Mouse (Mus musculus) kidney, adult 2 months (tissue): ENCODE results near the gene Gm14226.

ENCODE experiments used
- CTCF ChIP-seq: fragments of 200-500 bp; conservative IDR thresholded peaks from 2 replicates; pipeline ENCODE4 v1.5.1; 2011; ENCODE audit warnings: low read depth, mild to moderate bottlenecking, control low read depth, low read length, moderate library complexity, mixed read lengths; ENCODE audit not compliant: insufficient read depth, insufficient read length
- POLR2A ChIP-seq: fragments of 200-500 bp; IDR thresholded peaks from one replicate; pipeline ENCODE4 v1.6.1; 2011; ENCODE audit warnings: low read depth, low read length, control low read depth

DNA sequence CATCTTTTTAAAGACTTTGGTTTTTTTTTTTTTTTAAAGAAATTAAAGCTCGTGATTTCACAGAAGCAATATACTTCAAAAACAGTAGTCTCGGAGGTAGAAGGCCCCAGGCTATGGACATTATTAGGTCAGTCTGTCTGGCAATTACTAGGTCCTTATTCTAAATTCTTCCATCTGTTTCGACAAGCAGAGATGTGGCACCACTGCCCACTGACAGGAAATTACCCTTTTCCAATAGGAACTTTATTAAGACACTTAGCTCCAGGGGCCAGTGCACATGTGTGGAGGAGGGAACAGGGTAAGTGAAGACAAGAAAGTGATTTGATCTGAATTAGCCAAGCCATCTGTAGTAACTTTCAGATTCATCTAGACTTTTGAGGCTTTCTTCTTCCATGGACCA, 36.6 kb downstream of the Gm14226 start:
- TF ChIP-seq CTCF (no peak), POLR2A (no peak)
